ENCODE assay signal across 9 mouse cellular contexts in the genomic region with DNA sequence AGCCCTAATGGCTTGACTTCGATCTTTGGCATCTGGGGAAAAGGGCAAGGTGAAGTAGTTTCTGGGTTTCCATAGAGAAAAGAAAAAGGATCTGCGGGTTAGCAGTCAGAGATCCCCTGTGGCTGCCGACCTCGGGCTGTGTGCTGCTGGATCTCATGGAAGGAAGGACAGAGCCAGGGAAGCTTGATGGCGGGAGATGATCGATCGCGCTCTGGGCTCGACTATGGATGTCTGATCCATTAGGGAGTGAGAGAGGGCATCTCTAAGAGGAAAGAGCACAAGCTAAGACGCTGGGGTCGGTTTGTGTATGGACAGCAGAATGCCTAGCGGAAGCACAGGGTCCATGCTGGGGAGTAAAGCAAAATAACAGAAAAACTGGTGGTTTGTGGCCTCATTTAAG. TPM values are rescaled to one million over a fixed set of nuclear protein-coding genes. Genes with fewer than 3 reads are reported as not detected.
DNase-seq lines count a peak whose midpoint lies in the region; ATAC-seq and TF ChIP-seq lines count a peak whose summit lies in the region.
"Had no signal": no experiment of that assay in that cellular context is flagged by ENCODE, and none has a peak within 500 bp of the region (broad histone marks: within the 10 kb centered on the region; RNA-seq: fewer than 3 reads in every experiment).

No protein-coding gene starts in this region.

- no peaks in the 10 kb centered on the region for H3K4me1 ChIP-seq in forebrain, postnatal 0 days (ENCODE audit: insufficient read depth)
- H3K4me1 ChIP-seq in liver, embryonic 14.5 days (replicated peaks; ENCODE audit: control insufficient read depth in 2 of 2, insufficient read depth in 2 of 2, low read length in 1 of 2): peaks cover 63 to 71% of the 10 kb centered on the region in 2 experiments
- no peaks in the 10 kb centered on the region for H3K4me1 ChIP-seq in stomach, postnatal 0 days (replicated peaks; ENCODE audit: control insufficient read depth, insufficient read depth)

- no peaks in the 10 kb centered on the region for H3K36me3 ChIP-seq in forebrain, postnatal 0 days (ENCODE audit: insufficient read depth)
- H3K36me3 ChIP-seq in liver, embryonic 14.5 days (replicated peaks; ENCODE audit: control insufficient read depth, insufficient read depth, low read depth): peaks cover 5% of the 10 kb centered on the region
- no peaks in the 10 kb centered on the region for H3K36me3 ChIP-seq in stomach, postnatal 0 days (ENCODE audit: control insufficient read depth, insufficient read depth, low read length)

- WGBS in forebrain, postnatal 0 days: 42% methylated on average over 12 of the region's 12 CpGs
- 26% methylated on average over 12 of the region's 12 CpGs for WGBS in liver, embryonic 14.5 days (ENCODE audit: insufficient replicate concordance)
- 57% methylated on average over 12 of the region's 12 CpGs for WGBS in stomach, postnatal 0 days

- no peak for TF ChIP-seq CTCF in forebrain, postnatal 0 days (IDR thresholded peaks at IDR 0.05; ENCODE audit: low read depth)
- TF ChIP-seq CTCF in liver, embryonic 14.5 days (IDR thresholded peaks at IDR 0.05; ENCODE audit: low read depth): no peak
- TF ChIP-seq CTCF in stomach, postnatal 0 days (IDR thresholded peaks at IDR 0.05; ENCODE audit: low read depth): no peak

- H3K9me3 ChIP-seq in forebrain, postnatal 0 days (ENCODE audit: low read length): no peaks in the 10 kb centered on the region
- no peaks in the 10 kb centered on the region for H3K9me3 ChIP-seq in liver, embryonic 14.5 days (ENCODE audit: control insufficient read depth, low read length)
- H3K9me3 ChIP-seq in stomach, postnatal 0 days (ENCODE audit: control insufficient read depth, low read length): no peaks in the 10 kb centered on the region

- H3K4me2 ChIP-seq in forebrain, postnatal 0 days (ENCODE audit: low read depth): peak overlapping the region; percentile 24; the same call in 1 of the 2 replicates
- H3K4me2 ChIP-seq in liver, embryonic 14.5 days (ENCODE audit: low read depth): peak overlapping the region; percentile 72
- H3K4me2 ChIP-seq in stomach, postnatal 0 days (replicated peaks; ENCODE audit: low read depth): peak overlapping the region; percentile 11; the same call in 1 of the 2 replicates

- DNase-seq in heart, adult 11 months: peak; percentile 90
- DNase-seq in heart, adult 8-10 months (ENCODE audit: low spot score): no peak
- DNase-seq in R1 (ENCODE audit: low read depth, low spot score): peak; percentile 88
- no peak for DNase-seq in forebrain, postnatal 0 days
- DNase-seq in liver, embryonic 14.5 days (ENCODE audit: low read depth in 3 of 3, low spot score in 3 of 3): no peak
- peak; percentile 29 for DNase-seq in stomach, postnatal 0 days (ENCODE audit: low spot score)
- no peak for DNase-seq in layer of hippocampus, adult 11-12 months (ENCODE audit: low spot score)

- H3K27ac ChIP-seq in forebrain, postnatal 0 days (ENCODE audit: low read depth, low read length): no peak overlapping the region
- peak overlapping the region; percentile 97 for H3K27ac ChIP-seq in liver, embryonic 14.5 days
- H3K27ac ChIP-seq in stomach, postnatal 0 days (replicated peaks): no peak overlapping the region

- TF ChIP-seq EP300 in liver, embryonic 14.5 days (IDR thresholded peaks at IDR 0.05; ENCODE audit: low read depth): no peak
- no peak for TF ChIP-seq EP300 in stomach, postnatal 0 days (optimal IDR thresholded peaks at IDR 0.05)

- no peaks in the 10 kb centered on the region for H3K27me3 ChIP-seq in forebrain, postnatal 0 days (ENCODE audit: insufficient read depth, low read length)
- H3K27me3 ChIP-seq in liver, embryonic 14.5 days (ENCODE audit: control insufficient read depth, insufficient read depth, low read length): no peaks in the 10 kb centered on the region
- no peaks in the 10 kb centered on the region for H3K27me3 ChIP-seq in stomach, postnatal 0 days (ENCODE audit: control insufficient read depth, insufficient read depth, low read length)
- H3K27me3 ChIP-seq: Patski had no signal

- H3K4me3 ChIP-seq in forebrain, postnatal 0 days (ENCODE audit: low read depth, low read length): peak overlapping the region; percentile 17
- H3K4me3 ChIP-seq in liver, embryonic 14.5 days (ENCODE audit: insufficient read depth in 1 of 2, low read depth in 2 of 2, low read length in 2 of 2): peak overlapping the region; percentile 19 to 40
- H3K4me3 ChIP-seq in stomach, postnatal 0 days (ENCODE audit: low read depth, low read length): no peak overlapping the region

- ATAC-seq in forebrain, postnatal 0 days: no peak
- ATAC-seq in liver, embryonic 14.5 days (ENCODE audit: insufficient read depth): no peak
- no peak for ATAC-seq in stomach, postnatal 0 days (ENCODE audit: low FRiP score, low TSS enrichment)
- ATAC-seq in CD4-positive, CD25-positive, alpha-beta regulatory T cell, adult 4 months: no peak
- ATAC-seq: Patski had no signal

- no peak overlapping the region; the same call in 1 of the 2 replicates for H3K9ac ChIP-seq in forebrain, postnatal 0 days
- H3K9ac ChIP-seq in liver, embryonic 14.5 days (replicated peaks): peak overlapping the region; percentile 44
- 0 out of 2 replicates have a peak overlapping the region, but pooled peaks have one; percentile 9 for H3K9ac ChIP-seq in stomach, postnatal 0 days (ENCODE audit: low read length)

RNA-seq across cellular contexts. Expression of a gene that starts 11.4 kb away (rescaled TPM):
- 1 to 10 TPM; 5.5 to 9.2 (median 6.6) TPM for total RNA-seq in heart, adult 8-10 months (2022)
- total RNA-seq in forebrain, postnatal 0 days (2014; rRNA removed): 4.3 and 4.9 TPM in 2 replicates
- 2.8 and 3.3 TPM in 2 replicates for polyA plus RNA-seq in forebrain, postnatal 0 days (2015; fragmentation: Nextera tagmentation; extraction: Ambion mirVana)
- polyA plus RNA-seq in liver, embryonic 14.5 days (2012; rRNA removed): 5.1 and 8.8 TPM in 2 replicates
- polyA plus RNA-seq in liver, embryonic 14.5 days (2014; fragmentation: Nextera tagmentation; extraction: Ambion mirVana): 10.6 and 11.5 TPM in 2 replicates
- polyA plus RNA-seq in stomach, postnatal 0 days (2015; fragmentation: Nextera tagmentation; extraction: Ambion mirVana): 24.0 and 26.8 TPM in 2 replicates
- polyA plus RNA-seq in CD4-positive, CD25-positive, alpha-beta regulatory T cell, adult 4 months (2017; shearing (Covaris generic)): 10 to 100 TPM; 74.5 to 78.4 TPM

RNA-seq across cellular contexts. Expression of a gene that starts 51.6 kb away (rescaled TPM):
- total RNA-seq in heart, adult 8-10 months (2022): 100 to 1,000 TPM in 1 of 4 experiments, 10 to 100 TPM in 3; 87.5 to 104 (median 90.4) TPM
- 105 and 116 TPM in 2 replicates for total RNA-seq in forebrain, postnatal 0 days (2014; rRNA removed)
- polyA plus RNA-seq in forebrain, postnatal 0 days (2015; fragmentation: Nextera tagmentation; extraction: Ambion mirVana): 112 and 123 TPM in 2 replicates
- 31.3 and 35.2 TPM in 2 replicates for polyA plus RNA-seq in liver, embryonic 14.5 days (2012; rRNA removed)
- polyA plus RNA-seq in liver, embryonic 14.5 days (2014; fragmentation: Nextera tagmentation; extraction: Ambion mirVana): 54.3 and 60.1 TPM in 2 replicates
- 104 and 106 TPM in 2 replicates for polyA plus RNA-seq in stomach, postnatal 0 days (2015; fragmentation: Nextera tagmentation; extraction: Ambion mirVana)
- polyA plus RNA-seq in CD4-positive, CD25-positive, alpha-beta regulatory T cell, adult 4 months (2017; shearing (Covaris generic)): 10 to 100 TPM; 72.0 to 73.5 TPM

Comparison
In these comparisons a context has a peak if more than half of its experiments do, and no peak if none do; other contexts are left out.
1. DNase-seq: peak in heart, adult 11 months (single experiment), R1 (single experiment) and stomach, postnatal 0 days (single experiment); none in heart, adult 8-10 months (single experiment), forebrain, postnatal 0 days (single experiment), liver, embryonic 14.5 days (0 of 3) and layer of hippocampus, adult 11-12 months (single experiment).
2. H3K4me2 ChIP-seq: peak in every context shown above with its lines; median percentile 72 in liver, embryonic 14.5 days; 24 in forebrain, postnatal 0 days; 11 in stomach, postnatal 0 days.